Mouse (Mus musculus): ENCODE results near the gene Srsf2. TPM values are rescaled to one million over a fixed set of nuclear protein-coding genes. Genes with fewer than 3 reads are reported as not detected.
A peak's percentile ranks its signal among the peaks of the same experiment; 100 is the strongest.
"Not testable (repeated sequence)": the region's sequence is repeated elsewhere in the genome, so short reads cannot be mapped to it uniquely, and the experiment has no call there.

Gene Srsf2
- total RNA-seq, 2 experiments from 2014 or later, result 94.5 to 116 TPM

DNA sequence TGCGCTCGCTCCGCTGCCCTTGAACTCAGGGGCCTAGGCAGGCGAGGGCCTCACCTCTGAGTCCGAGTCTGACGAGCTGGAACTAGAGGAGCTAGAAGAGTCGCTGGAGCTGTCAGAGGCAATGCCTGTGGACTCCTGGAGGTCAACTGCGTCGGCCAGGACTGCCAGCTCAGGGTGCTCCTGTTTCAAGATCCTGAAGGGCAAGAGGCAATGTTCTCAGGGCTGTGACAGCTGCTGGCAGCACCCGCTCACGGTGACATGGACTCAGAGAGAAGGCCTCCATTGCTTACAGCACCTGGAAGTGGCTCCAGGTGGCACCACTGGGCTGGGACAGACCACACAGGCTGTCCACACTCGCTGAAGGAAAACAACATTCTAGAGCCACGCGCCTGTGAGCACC, 14.0 kb downstream of the Srsf2 start:
- intact Hi-C loops (cut with DNase I), result no loop called here
- DNase-seq, result no peak

DNA sequence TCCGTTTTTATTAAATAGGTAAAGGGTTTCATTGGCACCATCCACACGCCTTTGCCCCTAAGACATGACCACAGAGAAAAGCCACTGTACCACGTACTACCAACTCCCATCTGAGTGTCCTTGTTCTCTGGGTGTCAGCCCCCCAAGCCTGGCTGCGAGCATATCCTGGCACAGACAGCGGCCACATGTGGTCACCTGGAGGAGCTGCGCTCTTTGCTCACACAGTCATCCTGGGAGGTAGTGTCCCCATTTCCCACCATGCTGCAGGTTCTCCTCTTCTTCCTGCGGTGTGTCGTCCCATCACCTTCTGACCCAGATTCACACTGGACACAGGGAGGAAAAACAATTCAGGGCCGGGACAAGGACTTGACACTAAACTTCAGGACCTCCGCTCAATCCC, 15.5 kb downstream of the Srsf2 start:
- no peak for DNase-seq
- intact Hi-C loops (cut with DNase I), result no loop called here

DNA sequence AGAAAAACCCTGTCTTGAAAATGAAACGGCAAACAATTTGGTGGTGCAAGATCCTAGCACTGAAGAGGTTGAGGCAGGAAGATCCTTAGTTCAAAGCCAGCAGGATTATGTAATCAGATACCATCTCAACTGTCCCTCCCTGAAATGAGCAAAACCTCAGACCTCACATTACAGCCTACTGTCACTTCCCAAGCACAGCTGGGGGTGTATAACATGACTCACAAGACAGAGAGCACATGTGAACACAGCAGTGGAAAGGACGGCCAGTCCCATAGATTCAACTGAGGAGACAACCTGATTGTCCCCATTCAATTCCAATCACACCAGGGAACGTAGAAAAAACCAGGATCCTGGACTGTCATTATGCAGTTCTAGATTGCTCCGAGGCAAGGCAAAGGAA, 16.6 kb downstream of the Srsf2 start:
- DNase-seq, result no peak
- intact Hi-C loops (cut with DNase I), result no loop called here

DNA sequence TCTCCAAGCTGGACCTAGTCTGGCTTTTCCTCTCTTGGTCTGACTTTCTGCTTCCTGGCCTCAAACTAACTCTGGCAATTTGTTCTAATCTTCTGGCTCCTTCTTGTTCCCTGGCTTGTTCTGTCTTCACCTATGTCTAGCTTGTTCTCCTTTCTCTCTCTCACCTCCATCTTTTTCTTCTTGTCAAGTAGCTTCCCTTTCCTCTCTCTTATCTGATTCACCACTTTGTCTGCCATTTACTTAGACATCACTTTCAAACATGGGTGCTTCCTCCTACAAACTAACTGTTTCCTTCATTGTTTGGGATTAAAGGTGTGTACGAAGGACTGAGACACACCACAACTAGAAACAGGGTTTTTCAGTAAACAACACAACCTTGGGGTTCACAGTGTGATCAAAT, 17.9 kb downstream of the Srsf2 start:
- intact Hi-C loops (cut with DNase I), result no loop called here
- DNase-seq, result no peak

DNA sequence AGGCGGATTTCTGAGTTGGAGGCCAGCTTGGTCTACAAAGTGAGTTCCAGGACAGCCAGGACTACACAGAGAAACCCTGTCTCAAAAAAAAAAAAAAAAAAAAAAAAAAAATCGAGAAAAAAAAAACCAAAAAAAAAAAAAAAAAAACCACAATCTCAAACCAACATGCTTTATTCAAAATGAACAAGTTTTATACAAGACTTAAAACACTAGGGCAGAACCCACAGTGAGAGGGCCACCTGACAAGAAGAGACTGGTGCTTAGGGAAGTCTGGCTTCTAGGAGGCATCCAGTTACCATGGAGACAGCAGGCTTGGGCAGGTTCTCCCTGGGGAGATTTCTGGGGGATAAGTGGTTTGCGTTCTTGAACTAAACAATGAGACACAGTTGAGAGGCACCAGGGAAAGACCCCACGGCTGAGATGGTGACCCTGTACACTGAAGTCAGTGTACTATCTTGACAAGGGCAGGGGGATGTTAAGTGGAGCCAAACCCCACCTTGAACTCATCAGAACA, 20.7 kb downstream of the Srsf2 start:
- intact Hi-C loops (cut with DNase I), result no loop called here
- DNase-seq, result no peak

DNA sequence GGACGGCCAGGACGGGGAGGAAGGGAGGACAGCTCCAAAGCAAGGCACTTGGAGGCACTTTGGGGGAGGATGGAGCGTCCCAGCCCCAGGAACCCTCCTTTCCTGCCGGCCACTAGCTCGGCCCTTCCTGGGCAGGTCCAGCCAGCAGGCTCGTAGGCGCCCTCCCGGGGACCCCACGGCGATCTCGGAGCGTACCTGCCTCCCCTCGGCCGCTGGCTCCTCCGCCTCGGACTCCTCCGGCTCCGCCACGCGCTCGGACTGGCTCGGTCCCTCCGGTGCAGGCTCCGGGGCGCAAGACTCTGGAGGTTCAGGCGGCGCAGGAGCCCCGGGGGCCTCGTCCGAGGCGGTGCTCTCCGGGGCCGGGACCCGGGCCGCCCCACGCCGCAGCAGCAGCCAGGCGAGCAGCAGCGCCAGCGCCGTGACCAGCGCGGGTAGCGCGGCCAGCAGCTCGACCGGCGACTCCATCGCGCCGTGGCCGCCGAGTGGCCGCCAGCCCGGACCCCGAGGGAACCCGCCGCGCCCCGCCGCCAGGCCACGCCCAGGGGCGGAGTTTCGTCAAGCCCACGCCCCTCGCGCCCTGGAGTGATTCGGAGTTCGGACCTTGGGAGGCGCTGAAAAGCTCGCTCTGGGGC, 25.2 kb downstream of the Srsf2 start, which contains the start of gene Mxra7:
Gene Mxra7 (minus strand): TSS at position 513 of the 632 bp plus-strand sequence.
- DNase-seq, result peak; percentile 91 to 94
- intact Hi-C loops (cut with DNase I), result loop anchor here (2.0 kb wide), 1 partner anchor 15 kb away; the partner anchor contains the start of genes Jmjd6 and Mettl23

DNA sequence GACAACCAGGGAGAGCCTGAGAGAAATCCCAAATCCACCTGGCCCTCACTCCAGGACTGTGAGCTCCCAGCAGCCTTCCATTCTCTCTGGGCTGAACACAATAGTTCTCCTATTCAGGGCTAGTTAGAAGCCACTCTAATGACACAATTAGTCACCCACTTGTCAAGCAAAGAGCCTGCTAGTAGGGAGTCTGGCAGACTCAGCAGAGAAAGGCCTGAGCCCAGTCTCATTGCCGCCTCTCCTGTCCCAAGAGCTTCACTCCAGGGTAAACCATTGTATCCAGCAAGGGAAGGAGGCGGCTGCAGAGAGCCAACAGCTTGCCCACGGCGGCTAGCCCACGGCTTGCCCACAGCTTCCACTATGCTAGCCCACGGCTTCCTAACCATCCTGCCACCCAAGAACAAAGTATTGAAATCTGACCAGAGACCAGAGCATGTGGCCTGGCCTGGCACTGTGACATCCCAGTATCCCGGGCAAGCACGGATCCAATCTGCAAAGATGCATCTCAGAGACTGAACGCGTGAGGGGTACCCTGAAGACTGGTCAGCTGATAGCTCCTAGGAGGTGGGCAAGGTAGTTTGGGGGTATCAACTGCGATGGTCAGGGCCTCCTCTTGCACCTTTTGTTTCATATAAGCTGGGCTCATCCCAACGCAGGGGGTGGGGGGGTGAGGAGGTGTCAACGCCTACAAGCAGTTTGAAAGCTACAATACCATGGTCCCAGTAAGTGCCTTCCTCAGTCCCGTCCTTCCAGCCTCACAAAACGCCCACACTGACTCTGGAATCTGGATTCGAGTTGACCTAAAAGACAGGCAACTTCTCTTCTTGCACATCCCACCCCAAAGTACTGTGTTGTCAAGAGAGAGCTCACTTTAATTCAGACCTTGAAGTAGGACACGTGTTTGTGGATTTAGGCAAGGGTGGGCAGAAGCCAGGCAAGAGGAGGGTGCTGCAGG, 26.1 kb downstream of the Srsf2 start:
- intact Hi-C loops (cut with DNase I), result no loop called here
- DNase-seq, result no peak

DNA sequence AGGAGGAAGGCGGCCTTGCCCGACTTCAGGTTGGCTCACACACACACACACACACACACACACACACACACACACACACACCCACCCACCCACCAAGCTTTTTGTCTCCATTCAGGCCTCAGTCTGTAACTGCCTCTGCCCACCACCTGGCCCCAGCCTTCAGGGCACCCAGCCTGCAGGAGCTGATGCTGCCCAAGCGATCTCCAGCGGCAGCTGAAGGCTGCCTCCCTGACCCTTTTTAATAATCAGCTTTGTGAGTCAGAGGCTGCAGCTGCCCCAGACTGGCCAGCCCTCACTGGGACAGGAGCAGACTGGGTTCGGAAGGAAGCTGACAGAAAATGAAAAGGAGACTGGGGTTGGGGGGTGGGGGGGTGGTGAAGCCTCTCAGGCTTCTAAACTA, 27.7 kb downstream of the Srsf2 start:
- no peak for DNase-seq
- intact Hi-C loops (cut with DNase I), result no loop called here

DNA sequence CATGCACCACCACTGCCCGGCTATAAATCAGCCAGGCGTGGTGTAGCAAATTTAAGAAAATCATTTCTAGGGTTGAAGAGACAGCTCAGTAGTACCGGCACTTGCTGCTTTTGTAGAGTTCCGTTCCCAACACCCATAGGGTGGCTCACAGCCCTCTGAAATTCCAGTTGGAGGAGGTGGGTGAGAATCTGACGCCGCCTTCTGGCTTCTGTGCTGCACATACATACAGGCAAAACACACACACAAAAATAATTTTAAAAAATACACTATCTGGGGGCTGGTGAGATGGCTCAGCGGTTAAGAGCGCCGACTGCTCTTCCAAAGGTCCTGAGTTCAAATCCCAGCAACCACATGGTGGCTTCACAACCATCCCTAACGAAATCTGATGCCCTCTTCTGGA, 29.0 kb downstream of the Srsf2 start:
- intact Hi-C loops (cut with DNase I), result not testable (repeated sequence)

DNA sequence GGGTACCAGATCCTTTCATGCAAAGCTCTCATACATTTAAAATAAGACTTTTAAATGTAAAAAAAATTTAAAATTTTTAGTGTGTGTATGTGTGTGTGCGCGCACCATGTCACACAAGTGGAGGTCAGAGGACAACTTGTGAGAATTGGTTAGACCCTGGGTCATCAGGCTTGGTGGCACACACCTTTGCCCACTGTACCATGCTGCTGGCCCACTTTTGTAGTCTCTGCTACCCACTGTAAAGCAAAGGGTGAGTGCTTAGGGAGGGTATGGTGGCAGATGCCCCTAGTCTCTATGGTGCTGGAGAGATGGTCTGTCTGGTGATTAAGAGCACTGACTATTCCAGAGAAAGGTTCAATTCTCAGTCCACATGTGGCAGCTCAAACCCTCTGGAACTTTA, 29.6 kb downstream of the Srsf2 start:
- no peak for DNase-seq
- intact Hi-C loops (cut with DNase I), result no loop called here

More for the DNA sequence above, 29.0 kb downstream of the Srsf2 start:
- DNase-seq, result not testable (repeated sequence)

DNA sequence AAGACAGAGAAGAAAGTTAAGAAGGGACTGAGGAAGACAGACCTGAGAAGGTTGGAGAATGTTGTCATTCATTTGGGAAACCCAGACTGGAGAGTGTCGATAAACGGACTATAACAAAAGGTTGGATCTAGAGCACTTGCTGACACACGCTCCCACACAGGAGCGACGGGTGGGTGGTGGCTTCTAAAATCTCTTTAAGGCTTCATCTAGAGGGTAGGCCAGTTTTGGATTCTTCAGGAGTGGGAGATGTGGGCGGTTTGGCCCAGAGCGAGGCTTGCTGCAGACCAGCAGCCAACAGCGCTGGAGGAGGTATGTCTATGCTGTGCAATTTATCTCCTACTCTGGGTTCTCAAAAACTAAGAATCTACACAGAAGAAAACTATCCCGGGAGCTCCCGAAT, 30.3 kb downstream of the Srsf2 start:
- intact Hi-C loops (cut with DNase I), result no loop called here
- DNase-seq, result no peak

DNA sequence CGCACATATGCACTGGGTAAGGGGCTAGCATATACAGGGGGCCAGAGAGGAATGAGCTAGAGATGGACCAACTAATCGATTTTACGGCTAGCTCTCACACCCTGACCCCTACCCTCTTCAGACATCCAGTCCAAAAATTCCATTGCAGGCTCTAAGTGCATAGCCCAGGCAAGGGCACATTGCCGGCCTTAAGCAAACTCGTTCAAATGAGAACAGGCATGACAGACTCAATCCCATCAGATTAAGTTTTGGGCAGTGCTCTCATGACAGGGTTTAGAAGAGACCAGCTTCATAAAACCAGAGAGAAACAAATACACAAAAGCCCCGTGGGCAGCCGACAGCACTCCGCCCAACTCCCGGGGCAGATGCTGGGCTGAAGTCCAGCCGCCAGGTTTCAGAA, 30.7 kb downstream of the Srsf2 start:
- no peak for DNase-seq
- intact Hi-C loops (cut with DNase I), result no loop called here

DNA sequence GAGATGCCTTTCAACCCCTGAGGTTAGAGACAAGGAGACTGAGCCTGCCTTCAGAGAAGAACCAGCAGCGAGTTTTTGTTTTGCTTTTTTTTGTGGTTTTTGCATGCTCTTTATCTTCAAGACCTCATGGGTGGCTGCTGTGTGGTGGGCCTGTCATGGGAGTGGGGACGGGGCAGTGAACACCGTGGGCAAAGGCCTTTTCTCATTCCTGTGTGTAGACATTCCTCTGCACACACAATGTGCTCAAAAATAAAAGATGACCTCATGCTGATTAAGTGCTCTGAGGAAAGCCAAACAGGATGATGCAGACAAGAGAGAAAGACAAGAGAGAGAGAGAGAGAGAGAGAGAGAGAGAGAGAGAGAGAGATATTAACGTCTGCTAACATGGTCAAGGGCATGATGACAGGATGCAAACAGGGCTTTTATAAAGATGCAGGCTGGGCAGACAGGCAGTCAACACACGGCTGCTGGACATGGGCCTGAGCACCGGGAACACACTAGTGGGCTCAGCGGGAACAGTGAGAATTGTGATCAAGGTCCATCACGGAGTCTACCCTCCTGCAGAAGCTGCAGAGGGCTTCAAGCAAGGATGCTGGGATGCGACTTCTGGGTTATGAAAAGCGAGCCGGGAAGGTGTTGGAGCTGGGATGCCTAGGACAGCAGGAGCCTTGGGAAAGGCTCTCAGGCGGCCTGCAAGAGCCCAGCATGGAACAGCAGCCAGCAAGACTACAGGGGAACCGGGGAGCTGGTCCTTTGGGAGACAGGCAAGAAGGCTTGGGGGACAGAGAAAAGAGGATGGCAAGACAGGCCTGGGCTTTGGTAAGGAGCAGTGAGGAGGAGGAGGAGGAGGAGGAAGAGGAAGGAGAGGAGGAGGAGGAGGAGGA, 31.6 kb downstream of the Srsf2 start:
- DNase-seq, result no peak
- intact Hi-C loops (cut with DNase I), result no loop called here

DNA sequence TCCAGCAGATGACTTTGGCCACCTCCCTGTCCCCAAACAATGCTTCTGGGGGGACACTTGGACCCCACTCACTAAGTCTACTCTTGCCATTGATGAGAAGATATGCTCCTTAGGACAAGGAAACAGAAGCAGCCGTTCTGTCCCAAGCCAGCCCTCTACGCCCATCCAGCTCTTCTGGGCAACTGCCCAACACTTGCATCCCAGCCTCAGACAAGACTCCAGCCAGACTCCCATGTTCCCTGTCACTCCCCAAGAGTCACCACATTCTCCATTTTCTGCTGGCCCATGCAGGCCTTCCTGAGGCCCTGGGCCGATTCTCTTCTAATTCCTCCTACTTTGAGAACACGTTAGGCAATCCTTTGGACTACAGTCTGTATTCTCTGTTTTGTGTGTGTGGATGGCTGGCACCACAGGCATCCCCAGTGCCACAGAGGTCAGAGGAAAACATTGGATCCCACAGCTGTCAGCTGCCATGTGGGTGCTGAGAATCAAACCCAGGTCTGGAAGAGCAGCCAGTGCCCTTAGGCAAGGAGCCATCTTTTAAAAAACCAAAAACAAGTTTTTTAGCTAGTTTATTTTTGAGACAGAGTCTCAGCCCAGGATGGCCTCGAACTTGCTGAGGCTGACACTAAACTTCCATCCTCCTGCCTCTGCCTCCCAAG, 32.8 kb downstream of the Srsf2 start:
- intact Hi-C loops (cut with DNase I), result no loop called here
- DNase-seq, result no peak

DNA sequence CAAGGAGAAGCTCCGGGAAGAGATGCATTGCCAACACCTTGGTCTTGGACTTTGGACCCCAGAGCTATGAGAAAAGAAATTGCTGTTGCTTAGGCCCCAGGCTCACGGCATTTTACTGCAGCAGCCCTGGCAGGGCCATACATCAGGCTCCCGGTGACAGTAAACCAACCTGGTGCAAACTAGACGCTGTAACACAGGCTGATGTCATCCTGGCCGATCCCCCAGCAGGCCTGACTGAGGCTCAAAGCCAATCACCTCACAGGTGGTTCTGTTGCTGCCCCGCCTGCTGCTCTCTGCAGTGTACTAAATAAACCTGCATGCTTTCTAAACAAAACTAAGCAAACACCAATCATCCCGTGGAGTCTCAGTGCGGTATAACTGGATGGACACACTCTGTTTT, 34.2 kb downstream of the Srsf2 start:
- intact Hi-C loops (cut with DNase I), result no loop called here
- no peak for DNase-seq

DNA sequence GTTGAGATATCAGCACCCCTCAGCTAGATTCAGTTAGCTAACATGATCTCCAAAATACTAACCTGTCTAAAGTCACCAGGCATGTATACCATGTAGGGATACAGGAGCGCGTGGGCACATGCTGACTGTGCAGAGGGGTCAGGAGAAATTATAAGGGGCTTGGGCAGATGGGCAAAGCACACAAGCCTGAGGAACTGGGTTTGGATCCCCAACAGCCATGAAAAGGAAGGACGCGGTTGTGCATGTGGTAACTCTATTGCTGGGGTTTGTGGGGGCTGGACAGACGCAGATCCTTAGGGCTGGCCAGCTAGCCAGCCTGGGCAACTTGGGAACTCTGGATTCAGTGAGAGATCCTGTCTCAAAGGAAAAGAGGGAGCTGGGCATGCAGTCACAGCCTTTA, 35.3 kb downstream of the Srsf2 start:
- intact Hi-C loops (cut with DNase I), result no loop called here
- DNase-seq, result no peak

DNA sequence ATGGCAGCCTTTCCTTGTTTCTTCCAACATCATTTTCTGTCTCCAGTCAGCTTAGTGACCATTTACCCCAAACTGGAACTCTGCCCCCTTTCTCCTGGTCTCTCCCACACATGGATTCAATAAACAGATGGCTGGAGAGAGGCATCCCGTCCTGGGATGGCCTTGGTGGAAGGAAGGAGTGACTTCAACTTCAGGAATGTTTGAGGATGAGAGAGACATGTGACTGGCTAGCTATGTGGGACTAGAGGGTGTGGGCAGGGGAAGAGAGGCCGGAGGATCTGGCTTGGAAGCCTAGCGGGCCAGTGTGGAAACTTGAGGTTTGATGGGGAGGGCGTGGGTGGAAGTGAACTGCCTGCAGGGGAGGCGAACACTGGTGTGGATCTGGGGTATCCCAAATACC, 36.1 kb downstream of the Srsf2 start:
- intact Hi-C loops (cut with DNase I), result no loop called here

DNA sequence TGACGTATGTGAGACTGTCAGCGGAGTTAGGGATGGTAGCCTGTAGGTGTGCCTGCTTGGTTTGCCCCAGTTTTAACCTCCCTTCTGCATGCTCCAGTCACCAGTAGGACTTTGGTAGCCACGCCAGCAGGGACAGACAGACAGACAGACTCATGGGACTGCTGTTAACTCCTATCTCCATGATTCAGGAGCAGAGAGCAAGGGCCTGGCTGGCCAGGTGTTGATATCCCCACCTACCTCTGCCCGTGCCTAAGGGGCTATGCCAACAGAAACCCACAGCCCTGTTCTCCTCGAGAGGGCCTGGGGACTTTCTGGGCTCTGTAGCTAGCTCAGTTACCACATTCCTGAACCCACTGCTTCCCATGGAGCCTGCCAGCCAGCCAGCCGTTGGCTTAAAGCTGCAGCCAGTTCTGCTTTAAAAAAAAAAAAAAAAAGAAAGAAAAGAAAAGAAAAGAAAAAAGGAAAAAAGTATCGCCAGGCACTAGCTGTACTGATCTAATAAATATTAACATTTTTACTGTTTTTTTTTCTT, 37.9 kb downstream of the Srsf2 start:
- intact Hi-C loops (cut with DNase I), result loop anchor here (5.0 kb wide), 1 partner anchor 37 kb away; the partner anchor contains the start of genes Mfsd11 and Srsf2
- no peak for DNase-seq

More for the DNA sequence above, 36.1 kb downstream of the Srsf2 start:
- no peak for DNase-seq

DNA sequence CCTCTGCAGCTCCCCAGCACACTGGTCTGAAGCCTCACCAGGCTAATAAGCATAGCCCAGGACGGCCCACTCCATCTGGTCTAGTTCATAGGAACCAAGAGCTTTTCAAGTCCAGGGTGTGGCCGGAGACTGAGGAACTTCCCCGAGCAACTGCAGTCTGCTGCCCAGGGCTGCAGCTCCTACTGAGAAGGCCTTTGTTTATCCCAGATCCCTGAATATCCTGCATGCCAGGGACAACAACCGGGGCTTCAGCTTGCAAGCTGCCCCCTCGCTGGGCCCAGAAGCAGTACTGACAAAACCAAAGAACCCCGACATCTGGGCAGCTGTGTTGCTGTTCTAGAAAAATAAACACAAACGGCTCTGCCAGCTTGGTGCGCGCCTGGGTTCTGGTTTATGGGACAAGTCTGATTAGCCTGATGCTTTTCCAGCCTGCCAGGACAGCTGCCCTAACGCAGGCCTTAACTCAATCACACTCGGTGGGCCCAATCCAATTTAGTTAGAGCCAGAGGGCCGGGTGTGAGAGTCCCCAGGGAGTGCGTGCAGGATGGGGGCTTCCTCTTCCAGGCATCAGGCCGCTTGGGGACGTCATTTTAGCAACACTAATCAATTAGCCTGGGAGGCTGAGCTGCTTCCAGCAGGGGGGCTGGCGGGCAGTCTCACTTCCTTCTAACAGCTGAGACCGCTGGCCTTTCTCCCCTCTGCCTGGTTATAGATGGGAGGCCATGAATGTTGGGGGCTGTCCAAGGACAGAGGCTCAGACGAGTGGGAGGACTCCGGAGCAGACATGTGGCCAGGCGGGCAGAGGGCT, 38.6 kb downstream of the Srsf2 start:
- DNase-seq, result peak; percentile 71 to 79
- intact Hi-C loops (cut with DNase I), result loop anchor here (5.0 kb wide), 1 partner anchor 38 kb away; the partner anchor contains the start of genes Mfsd11 and Srsf2

Data from heart, postnatal 36 days (tissue).